Mouse (Mus musculus): ENCODE results near the gene Ipo4.

Ipo4 gene

DNA sequence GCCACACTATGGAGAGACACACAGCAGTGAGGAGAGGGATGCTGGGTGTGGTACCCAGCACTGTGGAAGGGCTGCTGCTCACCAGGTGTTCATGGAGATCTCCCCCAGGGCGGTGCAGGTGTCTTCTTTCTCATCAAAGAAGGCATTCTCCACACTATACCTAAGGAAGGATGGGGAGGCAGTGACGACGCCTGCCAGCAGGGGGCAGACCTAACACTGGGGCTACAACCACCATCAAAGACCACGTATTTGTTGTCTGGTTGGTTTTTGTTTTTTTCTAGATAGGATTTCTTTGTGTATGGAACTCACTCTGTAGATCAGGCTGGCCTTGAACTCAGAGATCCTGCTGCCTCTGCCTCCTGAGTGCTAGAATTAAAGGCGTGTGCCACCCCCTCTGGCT, 6.4 kb downstream of the Ipo4 start:
- DNase-seq (ENCODE audit: low spot score in 2 of 2) = peak; percentile 48 to 62

DNA sequence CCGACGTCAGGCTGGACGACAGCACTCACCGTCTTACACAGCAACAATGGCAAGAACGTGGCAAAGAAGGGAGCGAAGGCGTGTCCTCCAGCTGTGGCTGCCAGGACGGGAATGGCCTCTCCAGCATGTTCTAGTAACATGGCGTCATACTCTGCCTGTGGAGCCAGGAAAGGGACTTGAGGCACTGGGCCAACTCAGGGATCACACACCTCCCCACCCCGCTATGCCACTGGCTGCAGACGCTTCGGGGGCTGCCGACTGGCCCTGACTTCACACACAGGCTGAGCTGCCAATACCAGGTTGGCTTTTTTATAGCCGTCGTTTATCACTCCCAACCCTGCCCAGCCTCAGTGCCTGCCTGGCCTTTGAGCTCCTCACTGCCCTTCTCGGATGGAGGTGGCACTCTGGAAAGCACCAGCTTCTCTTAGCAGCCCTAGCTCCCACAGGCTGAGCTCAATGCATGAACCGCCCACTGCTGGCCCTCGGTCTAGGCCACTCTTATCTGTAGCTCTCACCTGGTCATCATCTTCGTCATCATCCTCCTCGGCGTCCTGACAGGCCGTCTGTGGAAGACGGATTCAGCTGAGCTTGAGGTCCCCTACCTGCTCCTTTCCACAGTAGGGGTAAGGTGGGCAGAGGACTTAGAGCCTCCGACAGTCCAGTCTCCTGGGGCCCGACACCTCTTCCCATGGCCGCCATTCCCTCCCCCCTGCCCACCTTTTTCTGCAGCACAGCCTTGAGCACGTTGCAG, 7.5 kb downstream of the Ipo4 start:
- DNase-seq (ENCODE audit: low spot score in 2 of 2) = no peak

DNA sequence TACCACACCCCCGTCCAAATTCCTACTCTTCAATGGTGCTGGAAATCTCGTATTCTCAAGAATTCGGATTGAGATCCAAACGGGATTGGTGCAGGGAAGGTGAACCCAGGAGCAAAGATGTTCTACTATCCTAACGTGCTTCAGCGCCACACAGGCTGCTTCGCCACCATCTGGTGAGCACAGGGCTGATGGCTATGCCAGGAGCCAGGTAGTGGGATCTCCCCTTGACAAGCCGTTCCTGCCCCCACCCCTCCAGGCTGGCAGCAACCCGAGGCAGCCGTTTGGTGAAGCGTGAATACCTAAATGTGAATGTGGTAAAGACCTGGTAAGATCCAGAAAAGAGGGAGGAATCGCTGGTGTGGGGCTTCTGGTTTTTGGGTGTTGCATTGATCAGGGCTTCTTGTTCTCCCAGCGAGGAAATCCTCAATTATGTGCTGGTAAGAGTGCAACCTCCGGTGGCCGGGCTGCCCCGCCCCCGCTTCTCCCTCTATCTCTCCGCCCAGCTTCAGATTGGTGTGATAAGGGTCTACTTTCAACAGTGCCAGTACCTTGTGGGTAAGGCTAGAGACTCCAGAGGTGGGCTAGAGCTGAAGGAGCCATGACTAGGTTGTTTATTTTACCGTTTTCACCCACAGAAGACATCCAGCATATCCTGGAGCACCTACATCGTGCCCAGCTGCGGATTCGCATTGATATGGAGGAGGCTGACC, 17.1 kb downstream of the Ipo4 start:
- DNase-seq (ENCODE audit: low spot score in 2 of 2) = peak in 1 of 2 experiments; percentile 17

DNA sequence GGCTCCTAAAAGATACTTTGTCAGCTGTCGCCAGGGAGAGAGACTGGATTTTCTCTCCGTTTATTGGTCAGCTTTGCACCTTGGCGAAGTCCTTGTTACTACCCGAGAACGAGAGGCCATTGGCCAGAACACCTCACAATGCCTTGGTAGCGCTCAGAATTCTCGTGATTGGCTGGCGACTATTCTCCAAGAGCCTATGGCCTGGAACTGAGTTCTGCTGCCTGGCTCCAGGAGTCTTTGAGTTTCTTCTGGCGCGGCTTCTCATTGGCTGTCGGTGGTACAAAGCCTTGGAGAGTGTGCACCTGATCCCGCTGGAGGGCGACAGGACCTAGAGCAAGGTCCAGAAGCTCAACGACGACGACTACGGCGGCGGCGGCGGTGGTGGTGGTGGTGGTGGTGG, 17.9 kb downstream of the Ipo4 start, which contains the start of gene Rec8:
Gene Rec8 (plus strand): TSS at position 216 of the 400 bp plus-strand sequence.
- peak in 1 of 2 experiments; percentile 17 for DNase-seq (ENCODE audit: low spot score in 2 of 2)

DNA sequence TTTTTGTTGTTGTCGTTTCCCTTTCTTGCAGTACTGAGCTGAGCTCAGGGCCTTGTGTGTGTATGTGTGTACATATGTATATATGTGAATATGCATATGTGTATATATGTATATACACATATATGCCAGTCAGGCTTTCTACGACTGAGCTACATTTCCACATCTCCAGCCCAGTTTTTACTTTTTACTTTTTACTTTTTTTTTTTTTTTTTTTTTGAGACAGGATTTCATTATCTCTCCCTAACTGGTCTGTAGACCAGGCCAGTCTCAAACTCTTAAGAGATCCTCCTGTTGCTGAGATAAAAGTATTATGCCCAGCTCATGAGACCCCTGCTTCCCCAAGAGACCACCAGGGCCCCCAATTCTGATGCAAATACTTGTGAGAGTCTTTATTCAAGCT, 18.9 kb downstream of the Ipo4 start:
- no peak for DNase-seq (ENCODE audit: low spot score in 2 of 2)

DNA sequence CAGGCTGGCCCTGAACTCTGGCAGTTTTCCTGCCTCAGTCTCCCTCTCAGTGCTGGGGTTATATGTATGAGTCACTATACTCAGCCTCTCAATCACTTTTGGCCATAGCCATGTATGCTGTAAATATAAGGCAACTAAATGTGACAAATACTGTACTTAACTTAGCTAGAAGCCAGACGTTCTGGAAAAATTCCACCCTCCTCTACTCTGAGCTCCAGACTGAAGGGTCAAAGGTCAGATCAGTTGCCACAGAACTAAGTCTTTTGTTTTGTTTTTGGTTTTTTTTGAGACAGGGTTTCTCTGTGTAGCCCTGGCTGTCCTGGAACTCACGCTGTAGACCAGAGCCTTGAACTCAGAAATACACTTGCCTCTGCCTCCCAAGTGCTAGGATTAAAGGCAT, 19.9 kb downstream of the Ipo4 start:
- no peak for DNase-seq (ENCODE audit: low spot score in 2 of 2)

DNA sequence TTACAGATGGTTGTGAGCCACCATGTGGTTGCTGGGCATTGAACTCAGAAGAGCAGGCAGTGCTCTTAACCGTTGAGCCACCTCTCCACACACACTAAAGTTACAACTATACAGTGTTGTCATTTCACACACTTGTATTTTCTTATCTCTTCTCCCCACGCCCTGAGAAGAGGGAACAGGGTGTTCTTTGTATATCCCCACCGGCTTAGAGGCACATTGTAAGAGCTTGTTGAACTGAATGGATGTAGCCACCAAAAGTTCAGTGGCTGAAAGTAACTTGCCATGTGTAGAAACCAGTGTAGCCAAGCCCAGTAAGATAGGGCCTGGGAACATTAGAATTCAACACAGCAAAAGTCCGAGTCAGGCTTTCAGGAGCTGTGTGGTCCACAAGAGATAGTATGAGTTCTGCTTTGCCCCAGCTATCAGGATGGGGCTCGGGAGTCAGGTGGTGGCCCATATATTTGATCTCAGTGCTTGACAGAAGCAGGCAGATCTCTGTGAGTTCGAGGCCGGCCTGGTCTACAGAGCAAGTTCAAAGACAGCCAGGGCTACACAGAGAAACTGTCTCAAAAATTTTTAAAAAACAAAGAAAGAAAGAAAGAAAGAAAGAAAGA, 21.1 kb downstream of the Ipo4 start:
- DNase-seq (ENCODE audit: low spot score in 2 of 2) = no peak

DNA sequence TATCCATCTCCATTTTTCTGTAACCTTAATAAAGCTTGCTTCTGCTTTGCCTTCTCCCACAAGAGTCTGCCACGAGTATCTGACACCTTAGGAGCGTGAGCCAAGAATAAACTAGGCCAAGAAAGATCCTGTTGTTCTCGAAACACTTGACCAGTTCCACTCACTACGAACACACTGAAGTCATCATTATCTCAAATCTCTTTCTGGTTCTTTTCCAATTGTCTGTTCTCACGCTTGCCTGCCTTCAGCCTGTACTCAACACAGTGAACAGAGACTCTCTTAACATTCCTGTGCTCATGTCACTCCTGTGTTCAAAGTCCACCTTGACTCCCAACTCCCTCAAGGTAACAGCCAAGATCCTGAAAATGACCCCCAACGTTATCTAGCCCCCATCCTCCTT, 22.4 kb downstream of the Ipo4 start:
- no peak for DNase-seq (ENCODE audit: low spot score in 2 of 2)

DNA sequence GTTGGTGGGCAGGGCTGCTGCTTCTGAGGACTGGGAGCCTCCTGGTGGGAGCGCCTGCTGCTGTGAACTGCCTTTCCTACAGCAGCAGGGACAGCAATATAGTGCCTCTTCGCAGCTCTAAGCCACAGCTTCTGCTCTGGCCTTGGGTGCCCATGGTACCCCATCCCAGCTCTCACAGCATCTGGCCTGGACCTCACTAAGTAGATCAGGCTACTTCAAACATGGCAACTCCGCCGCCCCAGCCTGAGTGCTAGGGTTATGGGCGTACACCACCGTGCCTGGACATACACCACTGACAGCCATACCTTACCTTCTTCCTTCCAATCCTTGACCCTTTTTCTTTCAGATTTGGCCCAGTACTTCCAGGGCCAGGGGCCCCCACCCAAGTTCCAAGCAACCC, 27.4 kb downstream of the Ipo4 start:
- DNase-seq (ENCODE audit: low spot score in 2 of 2) = no peak

DNA sequence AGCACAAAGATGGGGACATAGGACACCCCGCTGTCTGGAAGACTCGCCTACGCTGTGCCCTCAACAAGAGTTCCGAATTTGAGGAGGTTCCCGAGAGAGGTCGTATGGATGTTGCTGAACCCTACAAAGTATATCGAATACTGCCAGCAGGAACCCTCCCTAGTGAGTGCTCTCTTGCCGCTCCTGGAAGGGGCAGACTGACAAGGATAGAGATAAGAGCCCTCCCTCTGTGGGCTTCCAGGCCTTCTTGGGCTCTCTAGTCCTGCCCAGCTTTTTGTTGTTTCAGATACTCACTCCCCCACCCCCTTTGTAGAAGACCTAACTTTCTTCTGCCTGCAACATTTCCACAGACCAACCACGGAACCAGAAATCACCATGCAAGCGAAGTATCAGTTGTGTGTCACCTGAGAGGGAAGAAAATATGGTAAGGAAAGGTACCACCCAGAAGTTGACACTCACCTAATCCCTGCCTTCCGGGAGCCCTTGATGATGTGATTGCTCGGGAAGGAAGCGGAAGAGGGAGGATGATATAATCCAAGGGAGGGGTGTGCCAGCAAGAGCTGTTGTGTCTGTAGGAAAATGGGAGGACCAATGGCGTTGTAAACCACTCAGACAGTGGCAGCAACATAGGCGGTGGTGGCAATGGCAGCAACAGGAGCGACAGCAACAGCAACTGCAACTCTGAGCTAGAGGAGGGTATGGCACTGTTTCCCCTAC, 29.9 kb downstream of the Ipo4 start:
- no peak for DNase-seq (ENCODE audit: low spot score in 2 of 2)

DNA sequence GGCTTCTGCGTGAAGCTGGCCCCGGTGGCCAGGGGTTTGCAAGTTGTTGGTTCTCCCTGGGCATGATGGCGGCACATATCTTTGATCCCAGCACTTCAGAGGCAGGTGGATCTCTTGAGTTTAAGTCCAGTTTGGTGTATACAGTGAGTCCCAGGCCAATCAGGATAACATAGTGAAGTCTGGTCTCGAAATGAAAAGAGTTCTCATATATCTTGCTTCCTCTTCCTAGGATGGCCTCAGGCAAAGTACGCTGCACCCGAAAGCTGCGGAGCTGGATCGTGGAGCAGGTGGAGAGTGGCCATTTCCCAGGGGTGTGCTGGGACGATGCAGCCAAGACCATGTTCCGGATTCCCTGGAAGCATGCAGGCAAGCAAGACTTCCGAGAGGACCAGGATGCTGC, 30.9 kb downstream of the Ipo4 start:
- DNase-seq (ENCODE audit: low spot score in 2 of 2) = no peak

DNA sequence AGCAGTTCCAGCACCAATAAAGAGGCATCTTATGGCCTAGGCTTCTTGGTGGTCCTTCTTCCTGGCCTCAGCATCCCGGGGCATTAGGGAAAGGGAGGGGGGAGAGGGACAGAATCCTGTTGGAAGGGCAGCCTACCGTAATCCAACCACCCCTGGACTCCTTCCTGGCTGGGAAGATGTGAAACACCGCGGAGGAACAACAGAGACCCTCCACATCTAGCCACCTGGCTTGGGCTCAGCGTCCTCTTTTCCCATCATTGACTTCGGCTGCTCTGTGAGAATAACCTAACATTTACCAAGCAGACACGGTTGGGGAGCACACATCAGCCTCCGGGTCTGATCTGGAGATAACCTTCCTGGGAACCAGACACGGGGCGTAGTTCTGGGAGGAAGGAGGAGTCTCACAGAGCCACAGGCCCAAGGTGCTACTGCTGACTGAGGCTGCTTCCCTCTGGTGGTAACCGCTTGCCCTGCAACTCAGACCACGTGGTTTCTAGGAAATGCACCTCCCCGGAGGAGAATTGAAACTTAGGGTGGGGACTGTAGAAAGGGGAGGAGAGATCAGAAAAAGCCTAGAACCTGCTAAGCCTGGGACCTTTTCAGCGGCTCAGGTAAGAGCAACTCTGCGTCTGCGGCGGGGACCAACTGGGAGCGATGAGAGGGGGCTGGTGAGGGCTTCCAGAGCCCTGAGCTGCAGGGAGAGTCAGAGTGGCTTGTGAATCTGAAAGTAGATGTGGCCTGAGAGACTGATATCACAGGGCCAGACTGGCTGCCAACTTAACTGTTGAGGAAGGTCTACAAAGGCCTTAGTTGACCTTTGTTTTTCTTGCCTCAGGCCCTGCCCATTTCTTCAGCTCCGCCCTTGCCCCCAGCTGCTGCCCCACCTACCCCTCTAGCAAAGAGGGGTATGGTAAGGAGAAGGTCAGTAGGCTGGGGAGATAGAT, 31.9 kb downstream of the Ipo4 start:
- DNase-seq (ENCODE audit: low spot score in 2 of 2) = peak; percentile 96

DNA sequence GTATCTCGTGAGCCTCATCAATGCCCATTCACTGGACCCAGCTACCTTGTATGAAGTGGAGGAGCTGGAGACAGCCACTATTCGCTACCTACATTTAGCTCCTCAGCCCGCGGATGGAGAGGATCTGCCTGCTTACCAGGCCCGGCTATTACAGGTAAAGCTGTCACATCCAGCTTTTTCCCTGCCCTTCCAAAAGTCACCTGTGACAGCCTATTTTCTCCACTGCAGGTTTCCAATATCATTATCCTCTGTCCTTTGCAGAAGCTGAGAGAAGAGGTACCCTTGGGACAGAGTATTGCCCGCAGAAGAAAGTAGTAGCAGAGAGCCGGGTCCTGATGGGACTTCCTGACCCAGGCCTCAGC, 32.5 kb downstream of the Ipo4 start, which contains the start of gene Irf9:
Gene Irf9 (plus strand): TSS at position 301 of the 362 bp plus-strand sequence.
- no peak for DNase-seq (ENCODE audit: low spot score in 2 of 2)

DNA sequence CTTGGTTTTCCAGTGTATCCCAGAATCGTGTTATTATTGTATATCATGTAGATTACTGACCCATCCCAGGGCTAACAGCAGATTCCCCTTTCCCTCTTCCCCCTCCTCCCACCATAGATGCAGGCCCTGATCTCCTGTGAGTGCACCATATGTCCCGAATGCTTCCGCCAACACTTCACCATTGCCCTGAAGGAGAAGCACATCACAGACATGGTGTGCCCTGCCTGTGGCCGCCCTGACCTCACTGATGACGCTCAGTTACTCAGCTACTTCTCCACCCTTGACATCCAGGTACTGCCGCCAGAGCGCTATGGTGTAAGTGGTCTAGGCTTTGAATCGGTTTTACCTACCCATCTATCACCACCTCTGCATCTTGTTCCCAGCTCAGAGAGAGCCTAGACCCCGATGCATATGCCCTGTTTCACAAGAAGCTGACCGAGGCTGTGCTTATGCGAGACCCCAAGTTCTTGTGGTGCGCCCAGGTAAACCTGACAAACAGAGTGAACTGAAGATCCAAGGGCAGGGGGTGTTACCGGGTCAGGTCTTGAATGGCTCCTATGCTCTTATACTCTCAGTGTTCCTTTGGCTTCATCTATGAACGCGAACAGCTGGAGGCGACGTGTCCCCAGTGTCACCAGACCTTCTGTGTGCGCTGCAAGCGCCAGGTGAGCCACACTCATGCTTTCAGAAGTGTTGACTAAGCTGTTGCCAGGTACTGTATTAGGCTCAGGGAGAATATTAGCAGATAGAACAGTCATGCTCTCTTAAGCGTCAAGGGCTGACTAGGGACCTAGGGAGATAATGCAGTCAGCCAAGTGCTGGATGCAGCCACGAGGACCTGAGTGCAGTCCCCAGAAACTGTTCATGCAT, 37.0 kb downstream of the Ipo4 start:
- DNase-seq (ENCODE audit: low spot score in 2 of 2) = no peak

DNA sequence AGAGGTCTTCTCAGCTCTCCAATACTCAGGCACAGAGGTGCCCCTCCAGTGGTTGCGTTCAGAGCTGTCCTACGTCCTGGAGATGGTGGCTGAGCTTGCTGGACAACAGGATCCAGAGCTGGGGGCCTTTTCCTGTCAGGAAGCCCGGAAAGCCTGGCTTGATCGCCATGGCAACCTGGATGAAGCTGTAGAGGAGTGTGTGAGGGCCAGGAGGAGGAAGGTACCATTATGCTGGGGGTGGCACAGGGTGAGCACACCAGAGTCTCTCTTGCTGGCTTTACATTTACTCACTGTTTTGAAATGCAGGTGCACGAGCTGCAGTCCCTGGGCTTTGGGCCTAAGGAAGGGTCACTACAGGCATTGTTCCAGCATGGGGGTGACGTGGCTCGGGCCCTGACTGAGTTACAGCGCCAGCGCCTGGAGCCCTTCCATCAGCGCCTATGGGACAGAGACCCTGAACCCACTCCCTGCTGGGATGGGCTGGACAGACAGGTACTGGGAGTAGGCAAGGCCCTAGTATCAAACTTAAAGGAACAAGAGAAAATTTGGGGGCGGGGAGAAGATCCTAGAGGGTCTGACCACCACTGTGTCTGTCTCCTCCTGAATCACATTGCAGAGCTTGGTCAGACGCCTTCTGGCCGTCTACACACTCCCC, 39.6 kb downstream of the Ipo4 start:
- DNase-seq (ENCODE audit: low spot score in 2 of 2) = no peak

DNA sequence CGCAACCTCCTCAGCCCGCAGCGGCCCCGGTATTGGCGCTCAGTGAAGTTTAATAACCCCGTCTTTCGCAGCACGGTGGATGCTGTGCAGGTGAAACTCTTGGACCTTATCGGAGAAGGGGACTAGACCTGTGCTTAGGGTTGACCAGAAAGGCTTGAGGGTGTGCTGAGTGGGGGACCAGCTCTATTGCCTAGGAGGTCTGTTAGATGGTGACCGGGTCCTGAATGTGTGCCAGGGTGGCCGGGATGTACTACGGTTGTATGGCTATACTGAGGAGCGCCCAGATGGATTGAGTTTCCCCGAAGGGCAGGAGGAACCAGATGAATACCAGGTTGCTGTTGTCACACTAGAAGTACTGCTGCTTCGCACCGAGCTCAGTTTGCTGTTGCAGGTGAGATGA, 43.5 kb downstream of the Ipo4 start:
- DNase-seq (ENCODE audit: low spot score in 2 of 2) = no peak

DNA sequence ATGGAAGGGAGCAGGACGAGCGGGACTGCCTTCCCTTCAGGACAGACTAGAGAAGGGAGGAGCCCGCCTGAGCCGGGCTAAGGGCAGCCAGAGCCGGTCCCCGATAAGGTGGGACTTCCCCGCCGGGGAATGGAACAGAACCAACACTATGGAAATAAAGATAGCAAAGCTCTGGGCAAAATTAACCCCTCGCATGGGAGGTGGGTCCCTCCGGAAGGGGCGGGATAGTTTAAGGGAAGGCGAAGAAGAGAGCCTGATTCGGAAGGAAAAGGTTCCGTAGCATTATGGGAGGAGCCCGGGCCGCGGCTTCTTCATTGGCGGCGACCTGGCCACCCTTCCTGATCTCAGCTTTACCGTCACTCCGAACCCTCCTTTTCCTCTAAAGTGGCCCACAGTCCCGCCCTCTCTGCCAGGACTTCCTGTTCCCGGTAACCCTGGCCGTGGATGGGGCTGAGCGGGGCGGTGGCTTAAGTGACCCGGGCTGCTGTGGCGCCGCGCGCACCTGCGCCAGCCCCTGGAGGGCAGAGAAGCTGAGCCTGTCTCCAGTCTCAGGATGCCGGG, 44.3 kb downstream of the Ipo4 start, which contains the start of gene Rnf31:
Gene Rnf31 (plus strand): TSS at position 378 of the 561 bp plus-strand sequence.
- peak; percentile 95 to 96 for DNase-seq (ENCODE audit: low spot score in 2 of 2)

DNA sequence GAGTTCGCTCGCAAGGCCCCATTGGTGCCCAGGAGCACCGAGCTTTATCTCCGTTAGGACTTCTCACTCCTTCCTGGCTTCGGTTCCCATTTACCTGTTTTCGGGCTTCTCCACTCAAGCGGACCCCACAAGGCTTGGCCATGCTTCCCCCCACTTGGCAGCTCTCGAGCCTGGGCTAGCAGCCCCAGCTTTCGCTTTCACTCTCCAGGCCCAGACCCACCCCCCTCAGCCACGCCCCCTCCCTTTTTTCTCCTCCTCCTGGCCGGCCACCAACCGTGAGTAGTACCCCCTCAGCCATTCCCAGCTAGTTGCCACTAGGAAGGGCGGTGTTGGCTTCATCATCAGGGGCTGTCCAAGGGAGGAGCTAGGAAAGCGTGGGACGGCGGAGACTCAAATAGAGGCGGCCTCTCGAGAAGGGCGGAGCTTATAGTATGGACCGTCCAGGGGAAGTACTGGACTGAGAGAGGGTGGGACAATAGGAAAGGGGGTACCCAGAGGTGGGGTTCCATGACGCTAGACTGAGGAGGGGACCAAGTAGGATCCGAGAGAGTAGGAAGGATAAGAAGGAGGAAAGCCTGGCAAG, 44.9 kb downstream of the Ipo4 start, which contains the start of gene Psme2:
Gene Psme2 (minus strand): TSS at position 366 of the 583 bp plus-strand sequence.
- peak; percentile 89 to 92 for DNase-seq (ENCODE audit: low spot score in 2 of 2)
